Mouse (Mus musculus) brown adipose tissue, adult 24 weeks (tissue): ENCODE measurements at regions not wholly inside any gene's neighbourhood (a gene's known extent, or its start where the extent isn't known, plus 50 kb on each side); places are given as distances from the start of the nearest gene placed in this dataset.

Experiments used
- H3K27ac ChIP-seq: fragments of 200-500 bp; replicated peaks from 2 replicates; pipeline ENCODE4 v1.5.1; 2012; ENCODE audit warnings: low read depth, mild to moderate bottlenecking, low read length
- H3K4me1 ChIP-seq: fragments of 200-500 bp; 2 replicates; pipeline ENCODE4 v1.6.1; 2012; ENCODE audit warnings: low read length, mixed read lengths; ENCODE audit not compliant: control insufficient read depth, insufficient read depth, insufficient read length
- H3K4me3 ChIP-seq: fragments of 200-500 bp; 2 replicates; pipeline ENCODE4 v1.5.1; 2012; ENCODE audit warnings: low read depth, mild to moderate bottlenecking, low read length, moderate library complexity; ENCODE audit not compliant: insufficient read depth

GRCm38 (mm10) chr17:45822427-45822826 is 88.8 kb upstream of the 1600014C23Rik start:
- Histone ChIP-seq H3K4me1 (no peaks in the 10 kb centered on the region), H3K4me3 (no peak overlapping the region)

GRCm38 (mm10) chr17:45821356-45821755 is 87.7 kb upstream of the 1600014C23Rik start:
- H3K4me3 ChIP-seq = no peak overlapping the region

More at GRCm38 (mm10) chr17:45822427-45822826, 88.8 kb upstream of the 1600014C23Rik start:
- no peak overlapping the region for H3K27ac ChIP-seq

GRCm38 (mm10) chr17:45819143-45819542 is 85.5 kb upstream of the 1600014C23Rik start:
- H3K4me3 ChIP-seq = no peak overlapping the region
- H3K27ac ChIP-seq = no peak overlapping the region
- H3K4me1 ChIP-seq = no peaks in the 10 kb centered on the region; the same call in none of the 2 replicates

More at GRCm38 (mm10) chr17:45821356-45821755, 87.7 kb upstream of the 1600014C23Rik start:
- Histone ChIP-seq H3K27ac (no peak overlapping the region), H3K4me1 (no peaks in the 10 kb centered on the region)

- peaks cover 12% of the 10 kb centered on the region for H3K4me1 ChIP-seq
- no peak overlapping the region for H3K4me3 ChIP-seq
- no peak overlapping the region for H3K27ac ChIP-seq
Measured at GRCm38 (mm10) chr17:45816566-45816965, 82.9 kb upstream of the 1600014C23Rik start.

- Histone ChIP-seq H3K27ac (peak overlapping the region; percentile 25; the same call in 1 of the 2 replicates), H3K4me3 (no peak overlapping the region), H3K4me1 (peaks cover 12% of the 10 kb centered on the region)
Measured at GRCm38 (mm10) chr17:45815833-45816232, 82.2 kb upstream of the 1600014C23Rik start.

GRCm38 (mm10) chr17:45815341-45815740 is 81.7 kb upstream of the 1600014C23Rik start:
- H3K4me1 ChIP-seq = peaks cover 12% of the 10 kb centered on the region
- no peak overlapping the region for H3K4me3 ChIP-seq
- H3K27ac ChIP-seq = peak overlapping the region; percentile 25; the same call in 1 of the 2 replicates

GRCm38 (mm10) chr17:45814586-45814985 is 80.9 kb upstream of the 1600014C23Rik start:
- no peak overlapping the region for H3K27ac ChIP-seq
- no peak overlapping the region for H3K4me3 ChIP-seq
- H3K4me1 ChIP-seq = peaks cover 12% of the 10 kb centered on the region

- H3K4me3 ChIP-seq = no peak overlapping the region
- peak overlapping the region; percentile 82 for H3K27ac ChIP-seq
- H3K4me1 ChIP-seq = peaks cover 12% of the 10 kb centered on the region
Measured at GRCm38 (mm10) chr17:45813956-45814355, 80.3 kb upstream of the 1600014C23Rik start.

- Histone ChIP-seq H3K4me3 (no peak overlapping the region), H3K4me1 (peaks cover 12% of the 10 kb centered on the region), H3K27ac (peak overlapping the region; percentile 88)
Measured at GRCm38 (mm10) chr17:45812289-45812955, 78.8 kb upstream of the 1600014C23Rik start.

GRCm38 (mm10) chr17:45811632-45812221 is 78.1 kb upstream of the 1600014C23Rik start:
- H3K4me3 ChIP-seq = no peak overlapping the region

GRCm38 (mm10) chr17:45809728-45810127 is 76.1 kb upstream of the 1600014C23Rik start:
- peaks cover 12% of the 10 kb centered on the region for H3K4me1 ChIP-seq
- no peak overlapping the region for H3K4me3 ChIP-seq
- H3K27ac ChIP-seq = no peak overlapping the region

More at GRCm38 (mm10) chr17:45811632-45812221, 78.1 kb upstream of the 1600014C23Rik start:
- H3K27ac ChIP-seq = no peak overlapping the region
- peaks cover 12% of the 10 kb centered on the region for H3K4me1 ChIP-seq

- H3K4me3 ChIP-seq = no peak overlapping the region
- no peak overlapping the region for H3K27ac ChIP-seq
- peaks cover 10% of the 10 kb centered on the region for H3K4me1 ChIP-seq
Measured at GRCm38 (mm10) chr17:45808374-45808773, 74.7 kb upstream of the 1600014C23Rik start.

- peaks cover 3% of the 10 kb centered on the region for H3K4me1 ChIP-seq
- no peak overlapping the region for H3K27ac ChIP-seq
- H3K4me3 ChIP-seq = no peak overlapping the region
Measured at GRCm38 (mm10) chr17:45807452-45807851, 73.8 kb upstream of the 1600014C23Rik start.

GRCm38 (mm10) chr17:45806831-45807230 is 73.2 kb upstream of the 1600014C23Rik start:
- H3K27ac ChIP-seq = no peak overlapping the region
- peaks cover 3% of the 10 kb centered on the region for H3K4me1 ChIP-seq
- no peak overlapping the region for H3K4me3 ChIP-seq

- H3K27ac ChIP-seq = no peak overlapping the region
- no peak overlapping the region for H3K4me3 ChIP-seq
- peaks cover 3% of the 10 kb centered on the region for H3K4me1 ChIP-seq
Measured at GRCm38 (mm10) chr17:45806430-45806829, 72.8 kb upstream of the 1600014C23Rik start.
